Mouse (Mus musculus) layer of hippocampus, adult 18-20 months (tissue): Measurements from ENCODE around the gene Jaml. TPM values are rescaled to one million over a fixed set of nuclear protein-coding genes. Genes with fewer than 3 reads are reported as not detected.
A peak's percentile ranks its signal among the peaks of the same experiment; 100 is the strongest.
"Not testable (repeated sequence)": the region's sequence is repeated elsewhere in the genome, so short reads cannot be mapped to it uniquely, and the experiment has no call there.

Experiments
- DNase-seq, 2 experiments: peaks; one replicate each; pipeline ENCODE4 v3.0.0; 2022; ENCODE audit warnings: low spot score in 2 of 2
- long read RNA-seq: library from polyadenylated mRNA; stranded (forward); transcript quantifications from one replicate; pipeline ENCODE4 v2.0.0, GENCODE M21; 2021
- total RNA-seq, 2 experiments: library from RNA; stranded (reverse); gene quantifications; 2 replicates each; pipeline ENCODE4 v1.2.3; 2021

Gene Jaml
- total RNA-seq = under 1 TPM; 0.32 to 0.84 TPM
- long read RNA-seq = 0 reads

- no peak for DNase-seq
These were observed at the start of gene Jaml for GRCm38 (mm10) chr9:45079011-45079410. TSS of gene Jaml (plus strand) at chr9:45079183.

DNA sequence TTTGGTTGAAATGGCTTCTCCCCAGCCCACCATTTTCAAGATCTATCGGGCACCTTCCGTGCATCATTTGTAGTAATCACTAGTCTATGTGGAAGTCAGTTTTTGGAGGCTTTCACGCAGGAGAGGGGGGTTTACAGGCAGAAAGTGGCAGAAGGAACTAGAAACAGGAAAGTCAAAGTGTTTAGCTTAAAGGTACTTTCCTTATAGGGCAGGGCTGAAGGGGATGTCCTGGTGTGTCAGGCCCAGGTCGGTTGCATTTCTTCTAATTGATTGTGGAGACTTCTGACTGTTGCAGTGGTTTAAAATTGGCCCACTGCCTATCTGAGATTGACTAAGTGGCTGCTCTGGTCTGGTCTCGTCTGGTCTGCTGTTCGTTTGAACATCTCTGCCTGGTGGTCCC lies 48.6 kb upstream of the Jaml start:
- no peak for DNase-seq

DNA sequence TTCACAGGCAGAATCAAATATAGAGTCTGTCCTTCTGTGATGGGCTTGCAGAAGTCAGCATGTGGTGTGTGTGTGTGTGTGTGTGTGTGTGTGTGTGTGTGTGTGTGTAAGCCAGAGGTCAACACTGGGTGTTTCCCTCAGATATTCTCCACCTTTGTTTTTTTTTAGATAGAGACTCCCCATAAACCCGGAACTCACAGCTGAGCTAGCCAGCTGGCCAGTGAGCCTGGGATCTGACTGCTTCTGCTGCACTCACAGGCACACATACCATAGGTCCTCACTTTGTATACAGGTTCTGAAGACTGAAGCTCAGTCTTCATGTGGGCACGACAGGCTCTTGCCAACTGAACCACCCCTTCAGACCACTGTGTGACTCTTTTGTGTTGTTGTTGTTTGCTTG lies 46.7 kb upstream of the Jaml start:
- no peak for DNase-seq

- DNase-seq = no peak
These were observed 44.5 kb upstream of the Jaml start for GRCm38 (mm10) chr9:45034526-45034925.

DNA sequence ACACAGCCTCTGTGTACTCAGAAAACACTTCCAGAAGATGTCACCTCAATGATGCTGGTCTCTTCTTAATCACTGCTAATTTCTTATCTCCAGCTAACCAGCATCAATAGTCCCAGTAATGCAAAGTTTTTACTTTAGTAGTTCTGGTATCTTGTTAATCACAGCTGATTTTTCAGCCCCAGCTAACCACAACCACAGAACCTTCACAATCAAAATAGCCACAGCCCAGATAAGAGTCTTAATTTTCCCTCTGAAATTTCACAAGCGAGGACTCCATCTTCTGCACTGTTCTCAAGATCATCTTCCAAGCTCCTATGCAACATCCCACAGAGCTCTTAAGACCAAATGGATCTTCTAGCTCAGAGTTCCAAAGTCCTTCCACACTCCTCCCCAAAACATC lies 41.2 kb upstream of the Jaml start:
- not testable (repeated sequence) for DNase-seq

- no peak for DNase-seq
These were observed 39.5 kb upstream of the Jaml start, which contains the start of gene Mpzl2 for GRCm38 (mm10) chr9:45039499-45039898. TSS of gene Mpzl2 (plus strand) at chr9:45039799.

- DNase-seq = no peak
These were observed 38.7 kb upstream of the Jaml start for GRCm38 (mm10) chr9:45040066-45040845.

- DNase-seq = no peak
These were observed 37.7 kb upstream of the Jaml start for GRCm38 (mm10) chr9:45041131-45041838.

DNA sequence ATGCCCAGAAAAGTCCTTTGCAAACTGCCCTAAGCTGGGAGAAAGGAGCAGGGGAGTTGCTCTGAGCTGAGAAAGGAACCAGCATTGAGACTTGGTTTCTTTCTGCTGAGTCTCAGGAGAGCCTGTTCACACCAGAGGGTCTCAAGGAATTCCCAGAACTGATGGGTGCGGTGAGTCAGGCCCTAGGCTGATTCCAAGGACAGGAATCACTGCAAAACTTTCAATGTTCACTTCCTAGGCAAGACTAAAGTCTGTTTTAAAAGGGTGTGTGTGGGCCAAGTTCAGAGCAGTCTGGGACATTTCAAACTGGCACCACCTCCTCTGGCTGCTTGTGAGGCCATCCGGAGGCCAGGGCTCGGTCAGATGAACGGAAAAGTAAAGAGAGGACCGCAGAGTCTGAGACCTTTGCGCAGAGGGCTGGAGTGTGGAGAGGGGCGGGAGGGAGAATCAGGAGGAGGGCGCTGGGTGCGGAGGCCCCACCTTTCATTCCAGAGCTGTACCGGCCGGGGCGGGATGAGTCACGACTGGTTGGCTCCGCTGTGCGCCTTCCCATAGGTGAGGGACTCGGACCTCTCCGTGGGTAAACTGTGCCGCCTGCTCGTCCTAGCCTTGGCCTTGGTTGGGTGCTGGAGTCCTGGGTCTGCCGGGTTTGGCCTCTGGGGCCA lies 36.8 kb upstream of the Jaml start:
- no peak for DNase-seq

DNA sequence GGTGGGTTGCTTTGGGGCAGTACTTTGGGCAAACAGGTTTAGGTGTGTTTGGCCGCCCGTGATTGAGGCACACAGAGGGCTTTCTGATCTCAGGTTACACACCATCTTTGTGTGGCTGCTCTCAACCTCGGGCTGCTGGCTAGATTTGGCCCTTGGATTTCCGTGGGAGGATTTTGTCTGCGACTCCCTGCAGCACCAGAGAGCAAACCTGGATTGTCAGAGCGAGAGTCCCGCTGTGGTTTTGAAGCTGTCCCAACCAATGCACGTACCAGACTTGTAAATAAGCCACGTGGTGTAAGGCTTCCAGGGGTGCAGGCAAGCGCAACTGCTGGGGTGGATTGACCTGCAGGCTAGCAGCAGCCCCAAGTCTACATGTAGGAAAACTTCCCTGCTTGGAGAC lies 36.0 kb upstream of the Jaml start:
- DNase-seq = no peak

GRCm38 (mm10) chr9:45046973-45047372 lies 32.0 kb upstream of the Jaml start:
- no peak for DNase-seq

- DNase-seq = peak in 1 of 2 experiments; percentile 49
These were observed 30.5 kb upstream of the Jaml start for GRCm38 (mm10) chr9:45048511-45048910.

- DNase-seq = no peak
These were observed 29.3 kb upstream of the Jaml start for GRCm38 (mm10) chr9:45049731-45050130.

DNA sequence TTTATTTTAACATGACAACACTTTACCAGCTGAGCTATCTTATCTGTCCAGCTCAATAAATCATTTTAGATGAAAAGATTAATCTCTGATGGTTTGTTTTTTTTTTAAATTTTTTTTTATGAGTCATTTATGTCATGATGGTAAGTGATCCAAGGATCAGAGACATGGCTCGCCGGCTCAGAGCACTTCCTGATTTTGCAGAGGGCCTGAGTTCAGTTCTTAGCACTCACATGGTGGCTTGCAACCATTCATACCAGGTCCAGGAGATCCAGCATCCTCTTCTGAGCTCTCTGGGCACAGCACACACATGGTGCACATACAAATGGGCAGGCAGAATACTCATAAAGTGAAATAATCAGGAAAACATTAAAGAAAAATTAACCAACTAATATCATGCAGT lies 28.7 kb upstream of the Jaml start:
- no peak for DNase-seq

GRCm38 (mm10) chr9:45055082-45055713 lies 23.8 kb upstream of the Jaml start, which contains the start of gene Mpzl3:
TSS of gene Mpzl3 (plus strand) at chr9:45055186.
- peak; percentile 74 to 90 for DNase-seq

DNA sequence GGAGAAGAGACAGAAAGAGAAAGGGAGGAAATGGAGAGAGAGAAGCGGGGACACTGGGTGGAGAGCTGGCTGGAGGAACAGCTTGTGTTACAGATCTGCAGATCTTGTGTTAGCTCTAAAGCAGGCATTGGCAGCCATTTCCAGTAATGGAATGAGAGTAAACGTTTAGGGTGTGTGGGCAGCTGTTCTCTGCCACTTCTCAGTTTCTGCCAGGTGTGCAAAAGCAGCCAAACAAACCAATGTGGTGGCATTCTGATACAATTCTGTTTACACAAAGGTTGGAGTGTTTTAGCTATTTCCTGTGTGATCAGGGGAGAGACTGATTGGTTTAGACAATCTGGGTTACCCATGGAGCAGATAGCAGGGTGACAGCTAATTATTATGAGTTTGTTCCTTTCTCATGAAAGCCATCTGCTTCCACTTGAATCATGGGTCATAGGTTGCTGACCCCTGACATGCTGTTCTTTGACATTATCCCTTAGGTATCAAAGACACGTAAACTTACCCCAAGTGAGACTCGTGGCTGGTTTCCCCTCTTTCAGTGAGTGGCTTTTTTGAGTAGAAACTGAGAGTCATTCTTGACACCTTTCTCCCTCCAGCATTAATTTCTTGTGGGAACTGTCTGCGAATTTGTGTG lies 20.6 kb upstream of the Jaml start:
- DNase-seq = peak in 1 of 2 experiments; percentile 14

DNA sequence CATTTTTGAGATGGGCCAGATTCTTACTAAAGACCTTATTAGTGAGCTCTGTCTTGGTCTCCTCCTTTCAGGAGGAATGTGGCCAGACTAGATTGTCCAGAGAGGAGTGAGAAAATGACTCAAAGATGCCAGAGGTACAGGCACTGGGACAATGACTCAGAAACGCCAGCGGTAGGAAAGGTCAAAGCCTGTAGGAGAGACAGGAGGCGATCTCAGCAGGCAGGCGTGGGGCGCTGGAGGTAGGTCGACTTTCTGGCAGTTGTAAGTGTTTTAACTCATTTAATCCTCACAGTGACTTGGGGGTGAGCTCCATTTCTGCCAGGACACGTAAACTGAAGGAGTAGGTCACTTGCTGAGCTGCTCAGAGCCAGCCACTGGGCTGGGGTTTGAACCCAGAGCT lies 18.8 kb upstream of the Jaml start:
- DNase-seq = no peak

GRCm38 (mm10) chr9:45062677-45063076 lies 16.3 kb upstream of the Jaml start:
- DNase-seq = no peak

- DNase-seq = no peak
These were observed 14.6 kb upstream of the Jaml start for GRCm38 (mm10) chr9:45064421-45064820.

DNA sequence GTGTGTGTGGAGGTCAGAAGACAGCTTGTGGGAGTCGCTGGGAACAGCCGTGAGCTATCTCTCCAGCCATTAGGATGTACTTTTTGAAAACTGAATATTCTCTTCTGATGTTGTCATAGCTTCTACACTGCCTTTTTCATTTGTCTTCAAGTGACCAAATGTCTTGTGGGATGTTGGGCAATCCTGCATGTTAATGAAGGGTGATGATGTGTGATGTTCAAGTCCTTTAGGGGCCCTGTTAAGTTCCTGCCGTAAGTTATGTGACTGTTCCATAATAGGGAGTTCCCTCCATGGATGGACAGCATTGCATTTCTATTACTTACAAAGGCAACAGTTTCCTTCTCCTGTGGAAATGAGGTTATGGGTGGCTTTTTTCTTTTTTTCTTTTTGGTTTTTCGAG lies 12.2 kb upstream of the Jaml start:
- no peak for DNase-seq

- no peak for DNase-seq
These were observed 7.2 kb upstream of the Jaml start for GRCm38 (mm10) chr9:45071800-45072199.
